Mouse (Mus musculus) neural tube, embryonic 12.5 days (tissue): ENCODE measurements around the gene Arhgap30. TPM values are rescaled to one million over a fixed set of nuclear protein-coding genes. Genes with fewer than 3 reads are reported as not detected.

ENCODE experiments used
- ATAC-seq: fragments of 200-750 bp; cut with Nextera tagmentation; 2 replicates; pipeline ENCODE4 v1.8.0; 2017; ENCODE audit warnings: low read depth, mild to moderate bottlenecking, moderate TSS enrichment, moderate library complexity; ENCODE audit not compliant: low FRiP score
- H3K27ac ChIP-seq: fragments of 300-500 bp; sonication (generic); 2 replicates; pipeline ENCODE4 v1.5.1; 2016
- H3K27me3 ChIP-seq: fragments of 300-500 bp; sonication (generic); replicated peaks from 2 replicates; pipeline ENCODE4 v1.6.1; 2016; ENCODE audit warnings: mild to moderate bottlenecking
- H3K36me3 ChIP-seq: fragments of 300-500 bp; sonication (generic); 2 replicates; pipeline ENCODE4 v1.6.1; 2016; ENCODE audit warnings: mild to moderate bottlenecking
- H3K4me1 ChIP-seq: fragments of 300-500 bp; sonication (generic); 2 replicates; pipeline ENCODE4 v1.6.1; 2016
- H3K4me2 ChIP-seq: fragments of 300-500 bp; sonication (generic); replicated peaks from 2 replicates; pipeline ENCODE4 v1.6.1; 2016; ENCODE audit warnings: mild to moderate bottlenecking
- H3K4me3 ChIP-seq: fragments of 300-500 bp; sonication (generic); 2 replicates; pipeline ENCODE4 v1.5.1; 2016
- H3K9ac ChIP-seq: fragments of 300-500 bp; sonication (generic); 2 replicates; pipeline ENCODE4 v1.6.1; 2016; ENCODE audit warnings: mild to moderate bottlenecking
- H3K9me3 ChIP-seq: fragments of 300-500 bp; sonication (generic); 2 replicates; pipeline ENCODE4 v1.6.1; 2016; ENCODE audit warnings: mild to moderate bottlenecking
- WGBS: fragments of 180-500 bp; shearing (Covaris S2); methylation state at CpG from one replicate; pipeline ENCODE4 v1.1.7; 2016; 5-methylcytosine and 5-hydroxymethylcytosine counted together
- polyA plus RNA-seq: library from polyadenylated mRNA; unstranded; fragments of >200 nt; fragmentation: Nextera tagmentation; extraction: Ambion mirVana; gene quantifications from 2 replicates; pipeline ENCODE4 v1.2.1, GENCODE M21; 2016

Gene Arhgap30
- 1.0 and 1.1 TPM in 2 replicates for polyA plus RNA-seq

DNA sequence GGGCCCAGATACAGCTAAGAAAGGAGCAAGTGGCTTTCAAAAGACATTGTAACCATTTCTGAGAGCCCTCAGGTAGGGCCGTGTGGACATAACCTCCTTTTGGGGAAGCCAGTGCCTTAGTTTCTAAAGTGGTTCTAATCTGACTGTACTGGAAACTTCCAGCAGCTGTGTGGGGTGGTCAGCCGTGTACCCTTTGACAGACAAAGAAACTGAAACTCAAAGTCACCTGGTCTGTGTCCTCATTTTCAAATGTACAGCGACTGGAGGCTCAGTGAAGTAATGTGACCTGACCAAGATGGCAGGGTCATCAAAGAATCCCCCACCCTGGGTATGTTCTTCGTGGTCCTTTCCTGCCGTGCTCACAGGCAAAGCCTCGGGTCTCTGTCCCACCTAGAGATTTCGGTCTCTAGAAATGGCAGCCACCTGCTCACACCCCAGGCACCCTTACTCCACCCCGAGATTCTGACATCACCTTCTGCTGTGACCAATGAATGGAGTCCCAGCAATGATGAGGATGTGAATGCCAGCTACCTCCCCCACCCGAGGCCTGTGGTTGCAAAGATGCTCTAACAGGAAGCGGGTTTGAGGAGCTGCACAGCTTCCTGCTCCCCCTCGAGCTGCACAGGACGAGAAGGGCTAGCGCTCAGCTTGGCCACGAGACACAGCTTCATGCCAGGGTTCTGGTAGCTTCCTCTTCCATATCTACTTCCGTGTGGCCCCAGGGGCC lies at the start of gene Arhgap30:
Gene Arhgap30 (plus strand): TSS at position 579 of the 727 bp plus-strand sequence.
- no peak within 1 kb of the TSS for H3K27ac ChIP-seq
- 84% methylated on average over 15 of the region's 15 CpGs for WGBS

DNA sequence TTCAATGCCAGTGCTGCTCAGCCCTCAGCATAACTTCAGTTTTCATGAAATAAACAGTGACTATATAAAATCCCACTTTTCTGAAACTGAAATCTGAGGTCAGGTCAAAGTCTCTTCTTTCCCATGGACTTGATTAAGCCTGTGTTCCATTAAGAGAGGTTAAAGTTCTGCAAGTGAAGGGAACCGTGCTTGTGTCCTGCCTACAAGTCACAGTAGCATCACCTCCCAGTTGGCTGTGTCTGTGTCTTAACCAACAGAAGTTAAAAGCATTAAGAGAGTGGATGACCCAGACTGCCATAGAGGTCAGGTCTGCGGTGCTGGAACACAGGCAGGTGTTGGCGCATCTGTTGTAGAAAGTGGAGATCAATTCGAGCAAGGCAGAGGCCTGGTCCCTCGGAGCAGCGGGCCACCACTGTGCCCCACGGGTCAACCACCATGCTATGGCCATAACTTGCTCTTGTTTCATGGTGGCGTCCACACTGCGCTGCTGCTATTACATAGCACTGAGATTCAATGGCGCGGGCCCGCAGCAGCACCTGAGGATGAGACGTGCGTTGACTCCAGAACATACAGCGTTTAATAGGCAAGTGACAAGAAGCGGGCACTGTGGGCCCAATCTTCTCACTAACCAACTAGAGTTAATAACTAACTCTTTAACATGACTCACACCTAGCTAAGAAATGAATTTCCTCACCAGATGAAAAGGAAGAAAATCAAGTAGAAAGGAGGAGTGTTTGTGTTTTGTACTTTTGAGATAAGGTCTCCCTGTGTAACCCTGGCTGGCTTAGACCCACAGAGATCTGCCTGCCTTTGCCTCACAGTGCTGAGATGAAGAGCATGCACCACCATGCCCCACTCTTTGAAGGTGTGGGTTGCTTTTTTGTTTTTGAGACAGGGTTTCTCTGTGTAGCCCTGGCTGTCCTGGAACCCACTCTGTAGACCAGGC lies 46.2 kb upstream of the Arhgap30 start:
- Histone ChIP-seq H3K27me3 (no peaks in the 10 kb centered on the region), H3K27ac (no peak overlapping the region), H3K9me3 (peaks cover 6% of the 10 kb centered on the region; the same call in 1 of the 2 replicates), H3K4me1 (peaks cover 22% of the 10 kb centered on the region), H3K4me2 (no peak overlapping the region), H3K36me3 (peaks cover 59% of the 10 kb centered on the region), H3K4me3 (no peak overlapping the region), H3K9ac (no peak overlapping the region)
- ATAC-seq = no peak
- WGBS = 94% methylated on average over 16 of the region's 16 CpGs

More for the DNA sequence above, at the start of gene Arhgap30:
- no peaks in the 10 kb centered on the region for H3K27me3 ChIP-seq
- H3K4me2 ChIP-seq = no peak within 1 kb of the TSS
- H3K36me3 ChIP-seq = no peaks in the 10 kb centered on the region
- H3K4me3 ChIP-seq = no peak within 1 kb of the TSS
- ATAC-seq = no peak
- H3K9me3 ChIP-seq = no peaks in the 10 kb centered on the region
- H3K4me1 ChIP-seq = no peaks in the 10 kb centered on the region
- H3K9ac ChIP-seq = no peak within 1 kb of the TSS

DNA sequence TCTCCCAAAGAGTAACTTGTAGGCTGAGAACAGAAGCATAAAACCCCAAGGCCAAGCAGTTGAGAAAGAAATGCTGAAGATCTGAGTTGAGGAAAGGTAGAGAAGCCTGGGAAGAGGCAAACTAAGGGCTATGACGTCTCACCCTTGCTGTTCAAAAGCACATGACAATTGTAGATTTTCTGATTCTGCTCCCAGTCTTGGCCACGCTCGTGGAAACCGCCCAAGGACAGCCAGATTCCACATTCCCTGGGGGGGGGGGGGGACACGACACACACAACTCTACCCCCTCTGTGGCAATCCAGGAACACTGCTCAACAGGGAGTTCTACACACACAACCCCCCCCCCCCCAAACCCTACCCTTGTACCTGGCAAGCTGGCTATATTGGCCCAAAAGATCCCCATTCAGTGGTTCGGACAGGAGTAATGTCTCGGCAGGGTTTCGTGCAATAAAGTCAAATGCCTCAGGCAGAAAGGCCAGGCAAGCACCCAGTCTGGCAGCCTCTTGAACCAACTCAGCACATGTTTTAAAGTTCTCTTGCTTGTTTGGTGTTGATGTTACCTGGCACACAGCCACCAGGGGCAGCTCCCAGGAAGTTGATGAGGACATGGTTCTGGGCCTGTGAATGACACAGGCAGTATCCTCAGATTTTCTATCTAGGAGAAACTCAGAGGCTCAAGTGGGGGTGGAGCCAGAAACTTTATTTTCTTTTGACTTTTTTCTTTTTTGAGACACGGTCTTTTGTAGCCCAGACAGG lies 44.7 kb upstream of the Arhgap30 start:
- peaks cover 22% of the 10 kb centered on the region for H3K4me1 ChIP-seq
- no peaks in the 10 kb centered on the region for H3K27me3 ChIP-seq
- no peak overlapping the region for H3K27ac ChIP-seq
- H3K9me3 ChIP-seq = peaks cover 6% of the 10 kb centered on the region; the same call in 1 of the 2 replicates
- no peak overlapping the region for H3K4me3 ChIP-seq
- ATAC-seq = no peak; the same call in 1 of the 2 replicates
- peak overlapping the region; percentile 82 for H3K4me2 ChIP-seq
- H3K9ac ChIP-seq = no peak overlapping the region
- 75% methylated on average over 9 of the region's 9 CpGs for WGBS
- H3K36me3 ChIP-seq = peaks cover 46% of the 10 kb centered on the region

DNA sequence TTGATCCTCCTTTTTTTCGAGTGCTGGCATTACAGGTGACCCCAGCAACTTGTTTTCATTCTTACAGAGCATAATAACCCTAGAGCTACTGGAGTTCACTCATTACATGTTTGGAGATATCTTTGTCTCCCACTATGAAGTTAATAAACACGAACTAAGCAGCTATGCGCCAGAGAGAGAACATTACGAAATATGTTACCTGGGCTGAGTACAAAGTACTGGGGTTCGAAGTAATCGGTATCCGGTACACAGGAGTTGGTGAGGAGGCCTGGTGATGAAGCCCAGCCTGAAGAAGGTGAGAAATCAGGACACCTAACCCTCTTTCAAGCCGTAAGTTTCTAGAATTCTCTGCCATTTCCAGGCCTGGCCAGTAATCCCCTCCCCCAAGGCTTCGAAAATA lies 44.0 kb upstream of the Arhgap30 start:
- Histone ChIP-seq H3K9me3 (peaks cover 6% of the 10 kb centered on the region; the same call in 1 of the 2 replicates), H3K4me1 (peaks cover 22% of the 10 kb centered on the region), H3K27me3 (no peaks in the 10 kb centered on the region), H3K36me3 (peaks cover 39% of the 10 kb centered on the region), H3K4me3 (peak overlapping the region; percentile 78), H3K27ac (no peak overlapping the region), H3K4me2 (peak overlapping the region; percentile 82), H3K9ac (peak overlapping the region; percentile 69; the same call in 1 of the 2 replicates)
- 79% methylated on average over 9 of the region's 9 CpGs for WGBS
- ATAC-seq = peak; percentile 16; the same call in 1 of the 2 replicates

DNA sequence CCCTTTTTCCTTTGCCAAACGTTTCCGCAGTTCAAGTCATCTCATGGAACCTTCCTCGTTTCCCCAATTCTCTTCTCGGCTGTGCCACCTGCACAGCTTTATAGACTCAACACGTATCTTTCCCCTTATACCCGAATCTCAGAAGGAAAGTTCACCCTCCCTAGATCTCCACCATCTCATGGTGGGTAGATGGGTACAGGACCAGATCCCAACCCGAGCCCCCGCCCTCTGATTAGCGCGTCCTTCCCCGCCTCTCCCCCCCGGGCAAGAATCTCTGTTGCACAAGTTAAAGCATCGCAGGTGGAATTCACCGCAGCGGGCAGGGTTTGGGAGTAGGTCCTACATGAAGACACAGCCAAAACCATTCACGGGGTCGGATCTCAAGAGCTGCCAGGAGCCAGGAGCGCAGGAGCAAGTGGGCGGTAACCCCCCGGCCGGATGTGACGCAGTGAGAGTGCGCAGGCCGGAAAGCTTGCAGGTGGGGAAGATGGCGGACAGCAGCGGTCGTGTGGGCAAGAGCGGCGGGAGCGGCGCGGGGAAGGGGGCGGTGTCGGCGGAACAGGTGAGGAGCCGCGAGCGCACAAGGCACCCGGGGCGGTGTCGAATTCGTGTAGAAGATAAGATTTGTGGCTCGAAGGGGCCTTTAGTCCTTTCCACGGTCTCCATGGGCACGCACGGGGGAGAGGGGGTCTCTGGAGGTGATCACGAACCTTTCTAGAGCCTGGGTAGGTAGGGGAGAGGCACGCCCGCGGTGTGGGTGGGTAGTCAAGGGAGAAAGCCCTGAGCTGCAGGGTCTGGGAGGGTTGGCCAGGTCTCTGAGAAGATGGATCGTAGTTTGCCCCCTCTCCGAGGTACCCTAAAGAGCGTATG lies 43.3 kb upstream of the Arhgap30 start, which contains the start of the genes Nit1 and Pfdn2:
Gene Nit1 (minus strand): TSS at position 422 of the 870 bp plus-strand sequence.
Gene Pfdn2 (plus strand): TSS at position 446 of the 870 bp plus-strand sequence.
- H3K36me3 ChIP-seq = peaks cover 33% of the 10 kb centered on the region
- H3K27ac ChIP-seq = no peak within 1 kb of the TSS
- H3K4me1 ChIP-seq = peaks cover 22% of the 10 kb centered on the region
- peak; percentile 91 for ATAC-seq
- peaks cover 6% of the 10 kb centered on the region; the same call in 1 of the 2 replicates for H3K9me3 ChIP-seq
- no peaks in the 10 kb centered on the region for H3K27me3 ChIP-seq
- peak within 1 kb of the TSS; percentile 78 for H3K4me3 ChIP-seq
- peak within 1 kb of the TSS; percentile 82 for H3K4me2 ChIP-seq
- H3K9ac ChIP-seq = peak within 1 kb of the TSS; percentile 69
- 2% methylated on average over 53 of the region's 53 CpGs for WGBS

- under 1% methylated on average over 14 of the region's 14 CpGs for WGBS
- Histone ChIP-seq H3K36me3 (peaks cover 26% of the 10 kb centered on the region), H3K9ac (peak overlapping the region; percentile 69), H3K27ac (no peak overlapping the region), H3K9me3 (peaks cover 6% of the 10 kb centered on the region; the same call in 1 of the 2 replicates), H3K4me2 (peak overlapping the region; percentile 82), H3K27me3 (no peaks in the 10 kb centered on the region), H3K4me3 (peak overlapping the region; percentile 78), H3K4me1 (peaks cover 22% of the 10 kb centered on the region)
- no peak for ATAC-seq
Observed at GRCm38 (mm10) chr1:171346095-171346450, 42.7 kb upstream of the Arhgap30 start.

GRCm38 (mm10) chr1:171348665-171349064 lies 40.1 kb upstream of the Arhgap30 start:
- Histone ChIP-seq H3K27me3 (no peaks in the 10 kb centered on the region), H3K9ac (no peak overlapping the region), H3K9me3 (peaks cover 6% of the 10 kb centered on the region; the same call in 1 of the 2 replicates), H3K27ac (no peak overlapping the region), H3K36me3 (0 out of 2 replicates have a peak, but pooled peaks cover 2% of the 10 kb centered on the region), H3K4me1 (peaks cover 22% of the 10 kb centered on the region), H3K4me2 (no peak overlapping the region), H3K4me3 (no peak overlapping the region)
- 91% methylated on average over 3 of the region's 3 CpGs for WGBS
- ATAC-seq = no peak

DNA sequence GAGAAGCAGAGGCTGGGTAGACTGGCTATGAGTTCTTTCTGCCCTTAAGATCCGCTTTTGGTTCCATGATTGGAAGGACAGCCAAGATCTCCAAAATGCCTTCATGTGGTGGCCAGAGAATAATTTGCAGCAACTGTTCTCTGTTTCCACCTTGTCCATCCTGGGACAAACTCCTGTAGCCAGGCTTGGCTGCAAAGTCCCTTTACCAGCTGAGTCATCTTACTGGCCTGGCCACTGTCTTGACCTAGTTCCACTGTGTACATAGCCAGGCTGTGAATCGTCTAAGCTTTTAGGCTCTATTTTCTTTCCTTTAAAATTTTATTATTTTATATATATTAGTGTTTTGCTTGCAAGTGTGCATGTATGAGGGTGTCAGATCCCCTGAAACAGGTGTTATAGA lies 39.5 kb upstream of the Arhgap30 start:
- H3K27ac ChIP-seq = no peak overlapping the region
- 95% methylated on average over 2 of the region's 2 CpGs for WGBS
- no peak overlapping the region for H3K4me2 ChIP-seq
- H3K4me1 ChIP-seq = peaks cover 18% of the 10 kb centered on the region
- H3K27me3 ChIP-seq = no peaks in the 10 kb centered on the region
- 0 out of 2 replicates have a peak, but pooled peaks cover 2% of the 10 kb centered on the region for H3K36me3 ChIP-seq
- H3K4me3 ChIP-seq = no peak overlapping the region
- peaks cover 6% of the 10 kb centered on the region; the same call in 1 of the 2 replicates for H3K9me3 ChIP-seq
- no peak overlapping the region for H3K9ac ChIP-seq
- ATAC-seq = no peak

DNA sequence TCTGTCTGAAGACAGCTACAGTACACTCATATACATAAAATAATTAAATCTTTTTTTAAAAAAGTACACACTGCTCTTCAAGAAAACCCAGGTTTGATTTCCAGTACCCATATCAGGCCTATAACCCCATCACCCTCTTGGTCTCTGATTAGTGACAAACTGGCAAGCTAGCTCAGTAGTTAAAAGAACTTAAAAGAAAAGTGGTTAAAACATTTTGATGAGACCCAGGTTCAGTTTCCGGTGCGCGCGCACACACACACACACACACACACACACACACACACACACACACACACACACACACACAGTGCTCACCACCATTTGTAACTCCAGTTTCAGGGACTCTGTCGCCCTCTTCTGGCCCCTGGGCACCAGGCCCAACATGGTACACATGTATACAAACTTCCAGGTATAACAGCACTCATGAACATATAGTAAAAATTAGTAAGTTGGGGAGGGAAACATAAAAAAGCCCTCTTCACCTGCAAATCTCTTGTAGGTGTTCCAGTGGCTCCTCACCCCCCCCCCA lies 32.9 kb upstream of the Arhgap30 start:
- Histone ChIP-seq H3K9me3 (peaks cover 3% of the 10 kb centered on the region; the same call in 1 of the 2 replicates), H3K27ac (no peak overlapping the region), H3K27me3 (no peaks in the 10 kb centered on the region), H3K9ac (no peak overlapping the region), H3K4me1 (peaks cover 8% of the 10 kb centered on the region), H3K4me2 (no peak overlapping the region), H3K4me3 (no peak overlapping the region), H3K36me3 (peaks cover 21% of the 10 kb centered on the region)
- 81% methylated on average over 5 of the region's 5 CpGs for WGBS
- no peak for ATAC-seq

DNA sequence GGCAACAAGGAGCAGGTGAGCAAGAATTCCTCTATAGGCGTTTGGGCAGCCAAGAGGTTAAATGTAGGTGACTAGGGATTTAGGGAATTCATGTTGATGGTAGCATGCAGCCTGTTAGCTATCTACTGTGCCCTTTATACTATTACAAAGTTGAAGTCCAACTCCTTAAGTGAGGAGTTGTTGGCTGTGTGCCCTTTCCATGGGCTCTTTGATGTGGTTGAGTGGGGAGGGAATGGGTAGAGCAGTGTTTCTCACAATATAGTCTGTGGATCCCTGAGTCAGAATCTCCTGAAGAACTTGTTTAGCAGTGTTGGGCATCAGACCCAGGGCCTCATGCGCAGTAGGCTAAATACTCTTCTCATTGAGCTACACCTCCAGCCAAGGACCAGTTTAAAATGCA lies 31.9 kb upstream of the Arhgap30 start:
- H3K4me2 ChIP-seq = no peak overlapping the region
- H3K4me3 ChIP-seq = no peak overlapping the region
- no peak overlapping the region for H3K27ac ChIP-seq
- H3K9ac ChIP-seq = no peak overlapping the region
- peaks cover 21% of the 10 kb centered on the region for H3K36me3 ChIP-seq
- ATAC-seq = no peak
- no peaks in the 10 kb centered on the region for H3K27me3 ChIP-seq
- H3K9me3 ChIP-seq = peaks cover 3% of the 10 kb centered on the region; the same call in 1 of the 2 replicates
- WGBS = 92% methylated on average over 2 of the region's 2 CpGs
- peaks cover 8% of the 10 kb centered on the region for H3K4me1 ChIP-seq
